Mouse (Mus musculus): ENCODE measurements around the gene Klhl2.
A peak's percentile ranks its signal among the peaks of the same experiment; 100 is the strongest.

Klhl2 gene

GRCm38 (mm10) chr8:64768645-64769044 lies 81.2 kb downstream of the Klhl2 start:
- no peak for DNase-seq (ENCODE audit: low spot score)

- DNase-seq (ENCODE audit: low spot score): no peak
Observed at GRCm38 (mm10) chr8:64767047-64767446, 82.8 kb downstream of the Klhl2 start.

- no peak for DNase-seq (ENCODE audit: low spot score)
Observed at GRCm38 (mm10) chr8:64764075-64764474, 85.7 kb downstream of the Klhl2 start.

- no peak for DNase-seq (ENCODE audit: low spot score)
Observed at GRCm38 (mm10) chr8:64762751-64763150, 87.1 kb downstream of the Klhl2 start.

- no peak for DNase-seq (ENCODE audit: low spot score)
Observed at GRCm38 (mm10) chr8:64761430-64761829, 88.4 kb downstream of the Klhl2 start.

- DNase-seq (ENCODE audit: low spot score): no peak
Observed at GRCm38 (mm10) chr8:64757956-64758355, 91.9 kb downstream of the Klhl2 start.

- DNase-seq (ENCODE audit: low spot score): no peak
Observed at GRCm38 (mm10) chr8:64746215-64747058, 103.4 kb downstream of the Klhl2 start.

- no peak for DNase-seq (ENCODE audit: low spot score)
Observed at GRCm38 (mm10) chr8:64740547-64741211, 109.1 kb downstream of the Klhl2 start.

GRCm38 (mm10) chr8:64738916-64739315 lies 110.9 kb downstream of the Klhl2 start:
- DNase-seq (ENCODE audit: low spot score): no peak

GRCm38 (mm10) chr8:64736767-64737323 lies 113.0 kb downstream of the Klhl2 start:
- DNase-seq (ENCODE audit: low spot score): no peak

GRCm38 (mm10) chr8:64735161-64735560 lies 114.7 kb downstream of the Klhl2 start:
- DNase-seq (ENCODE audit: low spot score): no peak

GRCm38 (mm10) chr8:64733271-64733943 lies 116.4 kb downstream of the Klhl2 start, which contains the start of gene Msmo1:
Msmo1 (minus strand) TSS chr8:64733792.
- peak; percentile 89 for DNase-seq (ENCODE audit: low spot score)

GRCm38 (mm10) chr8:64732596-64732995 lies 117.2 kb downstream of the Klhl2 start:
- DNase-seq (ENCODE audit: low spot score): no peak

GRCm38 (mm10) chr8:64728156-64728555 lies 121.7 kb downstream of the Klhl2 start:
- no peak for DNase-seq (ENCODE audit: low spot score)

GRCm38 (mm10) chr8:64726190-64726695 lies 123.6 kb downstream of the Klhl2 start:
- DNase-seq (ENCODE audit: low spot score): no peak

GRCm38 (mm10) chr8:64723206-64723605 lies 126.6 kb downstream of the Klhl2 start:
- no peak for DNase-seq (ENCODE audit: low spot score)

- DNase-seq (ENCODE audit: low spot score): no peak
Observed at GRCm38 (mm10) chr8:64717868-64718267, 131.9 kb downstream of the Klhl2 start.

- no peak for DNase-seq (ENCODE audit: low spot score)
Observed at GRCm38 (mm10) chr8:64712499-64712898, 137.3 kb downstream of the Klhl2 start.

- DNase-seq (ENCODE audit: low spot score): no peak
Observed at GRCm38 (mm10) chr8:64711544-64711943, 138.3 kb downstream of the Klhl2 start.

- DNase-seq (ENCODE audit: low spot score): no peak
Observed at GRCm38 (mm10) chr8:64707481-64707880, 142.3 kb downstream of the Klhl2 start.

GRCm38 (mm10) chr8:64703191-64703590 lies 146.6 kb downstream of the Klhl2 start:
- DNase-seq (ENCODE audit: low spot score): no peak

GRCm38 (mm10) chr8:64692651-64693201 lies 157.1 kb downstream of the Klhl2 start, which contains the start of gene Cpe:
Cpe (minus strand) TSS chr8:64693054.
- peak; percentile 53 for DNase-seq (ENCODE audit: low spot score)

Measured in layer of hippocampus, adult 9-10 months (tissue).